Mouse (Mus musculus) hindlimb bud, embryonic 11.5 days (tissue): Measurements from ENCODE around the gene 4930447C04Rik.

ENCODE experiments used
- DNase-seq: peaks from one replicate; pipeline ENCODE4 v3.0.0-alpha.2; 2012; ENCODE audit warnings: low read depth, low spot score; ENCODE audit errors: extremely low spot score

4930447C04Rik gene

DNA sequence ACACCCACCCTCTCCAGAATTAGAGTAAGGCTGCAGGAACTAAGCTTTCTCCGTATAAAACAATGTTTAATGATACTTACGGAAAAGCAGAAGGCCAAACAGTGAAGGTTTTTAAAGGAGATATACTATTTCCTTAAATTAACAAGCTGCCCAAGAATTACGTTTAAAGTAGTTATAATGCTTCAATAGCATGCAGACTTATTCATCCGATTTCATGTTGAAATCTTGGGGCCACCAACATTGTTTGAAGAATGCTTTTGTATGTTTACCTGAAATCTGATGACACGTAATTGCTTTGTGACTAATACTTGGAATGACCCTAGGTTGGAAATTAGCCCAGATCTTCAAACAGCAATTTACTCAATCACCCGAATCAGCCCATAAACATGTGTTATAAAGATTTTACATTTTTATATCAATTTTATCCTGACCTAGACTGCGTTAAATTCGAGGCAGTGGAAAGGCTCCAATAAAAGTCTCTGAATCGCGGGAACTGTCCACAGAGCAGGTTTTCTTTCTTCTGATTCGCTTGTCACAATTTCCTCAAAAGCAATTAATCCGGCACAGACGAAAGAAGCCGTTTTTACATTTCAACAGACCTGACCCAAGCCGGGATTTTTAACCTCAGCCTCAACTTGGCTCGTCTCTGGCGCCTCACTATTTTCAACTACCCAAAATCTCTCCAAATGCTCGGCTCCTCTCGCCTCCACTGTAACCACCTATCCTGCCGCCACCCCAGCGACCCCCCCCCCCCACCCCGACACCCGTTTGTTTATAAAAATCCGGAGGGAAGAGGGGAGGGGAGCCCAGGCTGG is 4.0 kb upstream of the 4930447C04Rik start:
- DNase-seq, result peak; percentile 33

DNA sequence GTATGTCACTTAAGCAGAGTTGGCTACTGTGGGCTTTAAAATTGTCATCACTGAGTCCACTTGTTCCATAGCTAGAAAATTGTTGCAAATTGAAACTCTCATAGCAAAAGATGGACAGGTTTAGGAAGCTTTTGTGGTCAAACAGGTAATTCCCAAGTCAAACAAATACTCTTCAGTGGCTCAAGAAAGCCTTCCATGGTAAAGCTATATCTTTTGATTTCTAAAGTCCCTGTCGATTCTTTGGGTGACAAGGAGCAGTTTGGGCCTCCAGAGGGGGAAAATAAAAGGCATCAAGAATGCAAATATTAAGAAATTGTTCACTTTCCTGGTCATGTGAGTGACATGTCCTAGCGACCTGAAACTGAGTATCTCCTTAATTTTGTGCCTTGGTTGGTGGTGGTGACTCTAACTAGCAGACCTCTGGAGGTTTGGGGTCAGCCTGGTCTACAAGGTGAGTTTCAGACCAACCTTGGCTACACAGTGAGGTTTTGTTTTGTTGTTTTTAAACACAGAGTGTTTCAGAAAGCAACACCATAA is 3.1 kb upstream of the 4930447C04Rik start:
- no peak for DNase-seq

GRCm38 (mm10) chr12:72942171-72942570 is 1.6 kb upstream of the 4930447C04Rik start:
- no peak for DNase-seq

DNA sequence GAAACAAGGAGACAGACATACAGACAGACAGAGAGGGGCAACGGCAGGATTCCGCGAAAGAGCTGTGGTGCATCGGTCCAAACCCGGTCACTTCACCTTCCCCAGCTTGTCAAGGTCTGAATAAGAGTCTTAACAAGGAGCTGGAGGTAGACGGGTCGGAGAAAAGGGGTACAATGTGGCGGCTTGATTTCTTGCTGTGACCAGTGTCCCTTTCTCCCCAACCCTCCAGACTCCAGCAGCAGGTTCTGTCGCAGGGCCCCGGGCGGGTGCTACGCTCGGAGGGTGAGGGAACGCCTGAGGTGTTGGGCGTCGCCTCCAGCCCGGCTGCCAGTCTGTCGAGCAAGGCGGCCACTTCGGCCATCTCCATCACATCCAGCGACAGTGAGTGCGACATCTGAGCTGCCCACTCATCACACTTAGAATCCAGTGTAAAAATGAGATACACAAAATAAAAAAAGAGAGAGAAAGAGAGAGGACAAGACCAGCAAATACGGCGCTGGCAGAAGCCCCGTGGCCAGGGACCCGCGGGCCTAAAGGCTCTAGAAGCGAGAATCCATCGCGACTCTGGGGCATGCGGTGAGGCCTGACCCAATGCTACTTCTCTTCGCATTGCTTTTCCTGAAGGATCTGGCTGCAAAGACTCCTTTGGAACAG is 951 bp upstream of the 4930447C04Rik start:
- no peak for DNase-seq

DNA sequence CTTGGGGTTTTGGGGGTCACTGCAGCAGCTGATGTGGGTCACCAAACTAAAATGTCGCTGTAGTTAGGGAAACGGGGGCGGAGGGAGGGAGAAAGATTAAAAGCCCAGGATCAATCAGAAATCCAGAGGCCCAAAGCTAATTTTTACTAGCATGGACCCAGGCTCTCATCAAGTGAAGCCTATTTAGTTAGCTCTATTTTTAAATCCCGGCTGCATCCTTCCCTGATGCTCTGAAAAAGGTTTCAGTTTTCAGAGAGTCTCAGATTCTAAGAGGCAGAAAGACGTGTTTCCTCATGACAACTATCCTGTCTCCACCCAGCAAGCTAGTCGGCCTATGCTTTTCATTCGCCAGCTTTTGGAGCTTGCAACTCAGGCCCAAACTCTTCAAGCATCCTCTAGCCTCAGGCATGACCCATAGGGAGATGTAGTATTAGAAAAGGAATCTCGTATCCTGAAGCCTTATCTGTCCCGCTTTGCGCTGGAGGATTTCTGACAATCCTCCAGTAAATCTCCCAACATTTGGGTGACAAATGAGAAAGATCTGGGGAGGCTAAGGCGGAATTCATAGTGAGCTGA is 336 bp upstream of the 4930447C04Rik start:
- DNase-seq, result peak; percentile 28

GRCm38 (mm10) chr12:72939616-72940015 is 958 bp downstream of the 4930447C04Rik start, which contains the start of gene Six6:
TSS of gene Six6 (plus strand) at chr12:72939892.
- no peak for DNase-seq

GRCm38 (mm10) chr12:72938600-72939490 is 1.7 kb downstream of the 4930447C04Rik start:
- no peak for DNase-seq

GRCm38 (mm10) chr12:72938176-72938575 is 2.4 kb downstream of the 4930447C04Rik start:
- no peak for DNase-seq

DNA sequence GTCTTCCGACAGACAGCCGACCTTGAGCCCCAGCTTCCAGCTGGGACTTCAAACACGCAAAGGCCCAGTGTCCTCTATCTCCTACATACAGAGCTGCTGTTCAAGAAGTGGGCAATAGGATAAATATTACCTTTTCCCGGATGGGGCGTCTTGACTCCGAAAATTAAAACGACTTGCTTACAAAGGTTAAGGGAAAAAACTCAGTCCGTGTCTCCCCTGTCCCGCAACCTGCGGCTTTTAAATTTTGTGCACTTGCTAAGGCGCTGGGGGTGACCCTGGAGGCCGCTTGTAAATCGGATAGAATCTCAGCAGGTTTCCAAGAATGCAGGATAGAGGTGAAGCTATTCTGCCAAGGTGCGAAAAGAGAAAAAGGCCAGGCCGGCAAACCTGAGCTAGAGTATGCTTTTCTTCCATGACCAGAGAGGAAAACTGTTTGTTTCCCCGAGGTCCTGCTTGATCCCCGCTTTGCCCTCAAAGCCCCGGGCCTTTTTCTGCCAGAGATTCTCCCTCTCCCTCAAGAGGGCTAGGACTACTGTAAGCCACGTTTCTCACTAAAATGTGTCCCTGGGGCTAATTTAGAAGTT is 2.9 kb downstream of the 4930447C04Rik start:
- DNase-seq, result no peak

DNA sequence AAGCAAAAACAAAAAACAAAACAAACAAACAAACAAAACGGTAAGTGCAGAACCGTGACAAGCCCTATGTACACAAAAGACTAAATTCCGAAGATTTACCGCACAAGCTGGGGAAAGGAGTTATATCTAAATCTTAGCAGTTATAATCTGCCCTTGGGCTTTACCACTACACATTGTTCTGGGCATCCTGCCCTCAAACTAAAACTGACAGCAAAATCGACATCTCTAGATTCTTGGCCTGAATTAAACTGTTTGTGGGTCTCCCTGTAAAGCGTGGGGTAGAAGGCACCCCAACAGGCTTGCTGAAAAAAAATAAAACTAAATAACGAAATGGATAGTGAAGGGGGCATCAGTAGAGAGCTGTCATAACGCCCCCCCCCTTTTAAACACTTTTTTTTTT is 3.8 kb downstream of the 4930447C04Rik start:
- DNase-seq, result no peak

DNA sequence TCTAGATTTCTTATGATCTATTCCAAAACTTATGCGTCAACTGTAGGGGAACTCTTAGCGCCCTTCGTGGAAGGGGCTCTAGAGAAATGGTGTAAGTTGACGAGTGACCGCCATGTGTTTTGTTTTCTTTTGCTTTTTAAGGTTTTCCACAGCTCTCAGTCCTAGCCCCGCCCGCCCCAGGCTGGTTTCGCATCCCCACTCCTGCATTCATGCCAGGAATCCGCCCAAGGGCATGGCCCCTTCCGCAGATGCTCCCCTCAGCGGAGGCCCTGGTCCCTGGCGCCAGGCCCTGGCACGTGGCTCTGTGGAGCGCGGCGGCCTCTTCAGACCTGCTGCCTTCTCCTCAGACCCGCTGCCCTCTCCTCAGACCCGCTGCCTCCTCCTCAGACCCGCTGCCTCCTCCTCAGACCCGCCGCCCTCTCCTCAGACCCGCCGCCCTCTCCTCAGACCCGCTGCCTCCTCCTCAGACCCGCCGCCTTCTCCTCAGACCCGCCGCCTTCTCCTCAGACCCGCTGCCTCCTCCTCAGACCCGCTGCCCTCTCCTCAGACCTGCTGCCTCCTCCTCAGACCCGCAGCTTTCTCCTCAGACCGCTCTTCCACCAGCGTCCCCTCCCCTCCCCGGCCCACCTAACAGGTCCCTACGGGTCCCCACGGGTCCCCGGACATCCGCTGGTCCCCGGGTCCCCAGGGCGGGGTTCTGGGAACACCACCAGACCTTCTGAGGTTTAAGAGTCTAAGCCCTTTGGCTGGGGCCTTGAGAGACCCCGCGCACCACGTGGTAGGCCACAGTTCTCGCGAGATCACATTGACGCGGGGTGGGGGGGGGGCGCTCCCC is 23.2 kb downstream of the 4930447C04Rik start:
- no peak for DNase-seq

DNA sequence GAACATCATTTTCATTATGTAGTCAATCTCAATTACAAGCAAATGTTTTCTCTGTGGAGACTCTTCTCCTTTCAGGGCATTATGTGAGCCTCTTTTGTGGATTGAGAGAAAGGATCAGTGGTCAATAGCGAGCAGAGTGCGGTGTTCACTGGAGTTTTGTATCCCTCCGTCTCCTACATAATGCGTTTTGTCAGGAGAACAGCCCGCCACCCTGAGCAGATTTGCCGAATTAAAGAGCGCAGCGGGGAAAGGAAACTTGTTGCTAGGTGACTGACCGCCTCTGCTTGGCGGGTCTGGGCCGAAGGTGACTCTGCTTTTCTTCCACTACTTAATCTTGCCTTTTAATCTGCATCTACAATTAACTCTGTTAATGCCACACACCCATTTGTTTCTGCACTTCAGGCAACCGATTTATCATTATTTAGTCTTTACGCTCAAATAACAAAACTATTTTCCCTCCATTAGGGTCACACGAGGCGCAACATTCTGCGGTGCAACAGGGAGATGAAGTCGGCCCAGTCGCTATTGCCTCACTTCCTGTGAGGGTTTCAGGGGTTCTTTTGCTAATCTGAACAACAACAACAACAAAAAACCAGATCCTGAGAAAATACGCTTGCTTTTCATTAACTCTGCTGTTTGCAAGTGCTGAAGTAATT is 86.1 kb downstream of the 4930447C04Rik start:
- no peak for DNase-seq

GRCm38 (mm10) chr12:72853406-72854076 is 87.0 kb downstream of the 4930447C04Rik start:
- DNase-seq, result no peak

- no peak for DNase-seq
These were observed 88.3 kb downstream of the 4930447C04Rik start for GRCm38 (mm10) chr12:72852264-72852663.

DNA sequence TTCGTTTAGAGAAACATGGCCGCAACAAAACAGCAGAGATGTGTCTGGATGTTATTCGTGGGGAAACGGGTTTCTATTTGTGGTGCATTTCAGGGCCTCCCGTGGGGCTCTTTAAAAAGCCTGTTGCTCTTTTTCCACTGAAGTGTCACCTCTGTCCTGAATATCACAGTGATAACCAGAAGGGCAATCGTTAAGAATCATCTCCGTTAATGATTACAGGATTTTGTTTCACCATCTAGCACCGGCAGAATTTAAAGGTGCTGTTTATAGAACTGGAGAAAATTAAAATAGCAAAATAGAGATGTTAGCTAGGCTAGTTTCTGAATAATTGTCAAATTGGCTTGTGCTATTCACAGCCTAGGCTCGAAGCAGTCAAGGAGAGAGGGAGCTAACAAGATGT is 90.4 kb downstream of the 4930447C04Rik start:
- no peak for DNase-seq

GRCm38 (mm10) chr12:72847725-72848124 is 92.8 kb downstream of the 4930447C04Rik start:
- DNase-seq, result no peak

GRCm38 (mm10) chr12:72845946-72846345 is 94.6 kb downstream of the 4930447C04Rik start:
- DNase-seq, result no peak

- no peak for DNase-seq
These were observed 96.5 kb downstream of the 4930447C04Rik start for GRCm38 (mm10) chr12:72843973-72844620.
